Mouse (Mus musculus) intestine, postnatal 0 days (tissue): ENCODE results near the gene Krt81. TPM values are rescaled to one million over a fixed set of nuclear protein-coding genes. Genes with fewer than 3 reads are reported as not detected.
A peak's percentile ranks its signal among the peaks of the same experiment; 100 is the strongest.

Source experiments
- ATAC-seq: fragments of 200-750 bp; cut with Nextera tagmentation; 2 replicates; pipeline ENCODE4 v1.8.0; 2017; ENCODE audit warnings: mild to moderate bottlenecking, moderate TSS enrichment, moderate library complexity
- H3K27ac ChIP-seq: fragments of 300-500 bp; sonication (generic); 2 replicates; pipeline ENCODE4 v1.5.1; 2014; ENCODE audit warnings: mild to moderate bottlenecking, low read depth, low read length, moderate library complexity
- H3K27me3 ChIP-seq: fragments of 300-500 bp; sonication (generic); replicated peaks from 2 replicates; pipeline ENCODE4 v1.6.1; 2014; ENCODE audit warnings: low read length, mixed read lengths; ENCODE audit not compliant: control insufficient read depth, insufficient read depth
- H3K36me3 ChIP-seq: fragments of 300-500 bp; sonication (generic); 2 replicates; pipeline ENCODE4 v1.6.1; 2014; ENCODE audit warnings: mild to moderate bottlenecking, moderate library complexity; ENCODE audit not compliant: control insufficient read depth, insufficient read depth
- H3K4me1 ChIP-seq: fragments of 300-500 bp; sonication (generic); replicated peaks from 2 replicates; pipeline ENCODE4 v1.6.1; 2014; ENCODE audit warnings: antibody characterized with exemption, low read length, mixed read lengths; ENCODE audit not compliant: control insufficient read depth, insufficient read depth
- H3K4me2 ChIP-seq: fragments of 300-500 bp; sonication (generic); replicated peaks from 2 replicates; pipeline ENCODE4 v1.6.1; 2014; ENCODE audit warnings: low read depth, mild to moderate bottlenecking, moderate library complexity
- H3K4me3 ChIP-seq: fragments of 300-500 bp; sonication (generic); 2 replicates; pipeline ENCODE4 v1.5.1; 2014; ENCODE audit warnings: low read depth, low read length
- H3K9ac ChIP-seq: fragments of 300-500 bp; sonication (generic); 2 replicates; pipeline ENCODE4 v1.6.1; 2014; ENCODE audit warnings: mild to moderate bottlenecking, low read depth, low read length
- H3K9me3 ChIP-seq: fragments of 300-500 bp; sonication (generic); 2 replicates; pipeline ENCODE4 v1.6.1; 2016; ENCODE audit warnings: mixed run types; ENCODE audit not compliant: control insufficient read depth
- CTCF ChIP-seq: sonication (generic); IDR thresholded peaks from 2 replicates; pipeline ENCODE4 v1.5.1; 2016; ENCODE audit warnings: low read depth, mild to moderate bottlenecking, control low read depth, antibody characterized with exemption, moderate library complexity
- WGBS: fragments of 180-500 bp; shearing (Covaris S2); extraction: QIAGEN DNeasy Blood & Tissue Kit; methylation state at CpG from one replicate; pipeline ENCODE4 v1.1.7; 2014; 5-methylcytosine and 5-hydroxymethylcytosine counted together
- polyA plus RNA-seq: library from polyadenylated mRNA; unstranded; fragments of >200 nt; fragmentation: Nextera tagmentation; extraction: Ambion mirVana; gene quantifications from 2 replicates; pipeline ENCODE4 v1.2.1, GENCODE M21; 2015

The Krt81 gene
- polyA plus RNA-seq, 1 experiment from 2014 or later = not detected

GRCm38 (mm10) chr15:101458361-101458930 lies 5.1 kb downstream of the Krt81 start:
- no peak for TF ChIP-seq CTCF
- Histone ChIP-seq H3K4me2 (no peak overlapping the region), H3K9ac (no peak overlapping the region), H3K9me3 (no peaks in the 10 kb centered on the region), H3K27ac (no peak overlapping the region), H3K4me3 (no peak overlapping the region), H3K27me3 (no peaks in the 10 kb centered on the region), H3K36me3 (no peaks in the 10 kb centered on the region), H3K4me1 (no peaks in the 10 kb centered on the region)
- no peak for ATAC-seq
- WGBS = 58% methylated on average over 16 of the region's 16 CpGs

GRCm38 (mm10) chr15:101455891-101456290 lies 7.7 kb downstream of the Krt81 start:
- Histone ChIP-seq H3K4me3 (no peak overlapping the region), H3K27me3 (no peaks in the 10 kb centered on the region), H3K9me3 (no peaks in the 10 kb centered on the region), H3K36me3 (no peaks in the 10 kb centered on the region), H3K9ac (no peak overlapping the region), H3K4me1 (no peaks in the 10 kb centered on the region), H3K4me2 (no peak overlapping the region), H3K27ac (no peak overlapping the region)
- 91% methylated on average over 6 of the region's 6 CpGs for WGBS
- no peak for TF ChIP-seq CTCF
- ATAC-seq = no peak

- no peak overlapping the region for H3K27ac ChIP-seq
- no peak for ATAC-seq
- WGBS = 88% methylated on average over 2 of the region's 2 CpGs
- H3K9me3 ChIP-seq = no peaks in the 10 kb centered on the region
- TF ChIP-seq CTCF = no peak
- H3K4me2 ChIP-seq = no peak overlapping the region
- no peaks in the 10 kb centered on the region for H3K36me3 ChIP-seq
- H3K4me3 ChIP-seq = no peak overlapping the region
- no peak overlapping the region for H3K9ac ChIP-seq
- H3K27me3 ChIP-seq = no peaks in the 10 kb centered on the region
- no peaks in the 10 kb centered on the region for H3K4me1 ChIP-seq
Measured at GRCm38 (mm10) chr15:101455292-101455691, 8.3 kb downstream of the Krt81 start.

GRCm38 (mm10) chr15:101454774-101455173 lies 8.8 kb downstream of the Krt81 start:
- H3K4me3 ChIP-seq = no peak overlapping the region
- H3K4me1 ChIP-seq = no peaks in the 10 kb centered on the region
- 60% methylated on average over 8 of the region's 8 CpGs for WGBS
- H3K27me3 ChIP-seq = no peaks in the 10 kb centered on the region
- no peak for ATAC-seq
- H3K9ac ChIP-seq = no peak overlapping the region
- no peak overlapping the region for H3K4me2 ChIP-seq
- no peak for TF ChIP-seq CTCF
- no peak overlapping the region for H3K27ac ChIP-seq
- H3K36me3 ChIP-seq = no peaks in the 10 kb centered on the region
- no peaks in the 10 kb centered on the region for H3K9me3 ChIP-seq

GRCm38 (mm10) chr15:101453093-101453736 lies 10.3 kb downstream of the Krt81 start:
- ATAC-seq = peak; percentile 79
- H3K4me3 ChIP-seq = no peak overlapping the region
- WGBS = 7% methylated on average over 13 of the region's 13 CpGs
- peak; percentile 94 for TF ChIP-seq CTCF
- no peak overlapping the region for H3K9ac ChIP-seq
- no peaks in the 10 kb centered on the region for H3K9me3 ChIP-seq
- H3K4me1 ChIP-seq = no peaks in the 10 kb centered on the region
- H3K27ac ChIP-seq = no peak overlapping the region
- H3K36me3 ChIP-seq = no peaks in the 10 kb centered on the region
- H3K27me3 ChIP-seq = no peaks in the 10 kb centered on the region
- H3K4me2 ChIP-seq = peak overlapping the region; percentile 48; the same call in 1 of the 2 replicates

- Histone ChIP-seq H3K27me3 (no peaks in the 10 kb centered on the region), H3K36me3 (no peaks in the 10 kb centered on the region), H3K4me2 (no peak within 1 kb of the TSS), H3K27ac (no peak within 1 kb of the TSS), H3K9me3 (no peaks in the 10 kb centered on the region), H3K4me3 (no peak within 1 kb of the TSS), H3K9ac (no peak within 1 kb of the TSS), H3K4me1 (no peaks in the 10 kb centered on the region)
- TF ChIP-seq CTCF = no peak
- 67% methylated on average over 2 of the region's 2 CpGs for WGBS
- no peak for ATAC-seq
Measured at GRCm38 (mm10) chr15:101447444-101447843, 16.1 kb downstream of the Krt81 start, which contains the start of gene Krt88. TSS of gene Krt88 (plus strand) at chr15:101447744.
